Mouse (Mus musculus): Measurements from ENCODE around the gene Slamf6. TPM values are rescaled to one million over a fixed set of nuclear protein-coding genes. Genes with fewer than 3 reads are reported as not detected.
A peak's percentile ranks its signal among the peaks of the same experiment; 100 is the strongest.
"Not testable (repeated sequence)": the region's sequence is repeated elsewhere in the genome, so short reads cannot be mapped to it uniquely, and the experiment has no call there.

Slamf6 gene
- polyA plus RNA-seq (2015; fragmentation: Nextera tagmentation; extraction: Ambion mirVana) = 0.59 and 8.1 TPM in 2 replicates

GRCm38 (mm10) chr1:171917305-171918039 is at the start of gene Slamf6:
Gene Slamf6 (plus strand): TSS chr1:171917515.
- no peaks in the 10 kb centered on the region for H3K4me1 ChIP-seq (replicated peaks)
- H3K9ac ChIP-seq = no peak within 1 kb of the TSS
- no peaks in the 10 kb centered on the region for H3K27me3 ChIP-seq
- no peak within 1 kb of the TSS for H3K27ac ChIP-seq
- no peak for ATAC-seq (replicated peaks; ENCODE audit: insufficient number of reproducible peaks, insufficient read depth, low FRiP score, low read depth)
- peak within 1 kb of the TSS; percentile 22; the same call in 1 of the 2 replicates for H3K4me3 ChIP-seq
- H3K36me3 ChIP-seq = no peaks in the 10 kb centered on the region
- H3K4me2 ChIP-seq = peak within 1 kb of the TSS; percentile 30
- 53% methylated on average over 14 of the region's 14 CpGs for whole genome bisulfite sequencing
- no peaks in the 10 kb centered on the region for H3K9me3 ChIP-seq (replicated peaks)

- 74% methylated on average over 1 of the region's 1 CpGs for WGBS
- no peak for ATAC-seq (replicated peaks; ENCODE audit: insufficient number of reproducible peaks, insufficient read depth, low FRiP score, low read depth)
- H3K27ac ChIP-seq = no peak overlapping the region
Measured at GRCm38 (mm10) chr1:171886989-171887388, 30.3 kb upstream of the Slamf6 start.

GRCm38 (mm10) chr1:171895364-171895763 is 22.0 kb upstream of the Slamf6 start, which contains the start of gene Gm10521:
Gene Gm10521 (plus strand): TSS chr1:171895664.
- not testable (repeated sequence) for H3K36me3 ChIP-seq; H3K9me3 ChIP-seq (replicated peaks); H3K9ac ChIP-seq; H3K4me1 ChIP-seq (replicated peaks); H3K4me3 ChIP-seq; ATAC-seq (replicated peaks; ENCODE audit: insufficient number of reproducible peaks, insufficient read depth, low FRiP score, low read depth); H3K27me3 ChIP-seq; H3K4me2 ChIP-seq; H3K27ac ChIP-seq
- 84% methylated on average over 5 of the region's 5 CpGs for WGBS

More at GRCm38 (mm10) chr1:171886989-171887388, 30.3 kb upstream of the Slamf6 start:
- no peaks in the 10 kb centered on the region for H3K9me3 ChIP-seq (replicated peaks)
- no peak overlapping the region for H3K4me2 ChIP-seq
- no peak overlapping the region for H3K4me3 ChIP-seq
- H3K27me3 ChIP-seq = no peaks in the 10 kb centered on the region
- H3K36me3 ChIP-seq = no peaks in the 10 kb centered on the region
- H3K9ac ChIP-seq = no peak overlapping the region
- H3K4me1 ChIP-seq (replicated peaks) = no peaks in the 10 kb centered on the region

GRCm38 (mm10) chr1:171904011-171904410 is 13.3 kb upstream of the Slamf6 start:
- H3K4me3 ChIP-seq = no peak overlapping the region
- no peaks in the 10 kb centered on the region for H3K27me3 ChIP-seq
- H3K4me1 ChIP-seq (replicated peaks) = no peaks in the 10 kb centered on the region
- ATAC-seq (replicated peaks; ENCODE audit: insufficient number of reproducible peaks, insufficient read depth, low FRiP score, low read depth) = no peak
- 73% methylated on average over 1 of the region's 1 CpGs for WGBS
- H3K9me3 ChIP-seq (replicated peaks) = no peaks in the 10 kb centered on the region
- H3K9ac ChIP-seq = no peak overlapping the region
- H3K36me3 ChIP-seq = no peaks in the 10 kb centered on the region
- no peak overlapping the region for H3K4me2 ChIP-seq
- no peak overlapping the region for H3K27ac ChIP-seq

DNA sequence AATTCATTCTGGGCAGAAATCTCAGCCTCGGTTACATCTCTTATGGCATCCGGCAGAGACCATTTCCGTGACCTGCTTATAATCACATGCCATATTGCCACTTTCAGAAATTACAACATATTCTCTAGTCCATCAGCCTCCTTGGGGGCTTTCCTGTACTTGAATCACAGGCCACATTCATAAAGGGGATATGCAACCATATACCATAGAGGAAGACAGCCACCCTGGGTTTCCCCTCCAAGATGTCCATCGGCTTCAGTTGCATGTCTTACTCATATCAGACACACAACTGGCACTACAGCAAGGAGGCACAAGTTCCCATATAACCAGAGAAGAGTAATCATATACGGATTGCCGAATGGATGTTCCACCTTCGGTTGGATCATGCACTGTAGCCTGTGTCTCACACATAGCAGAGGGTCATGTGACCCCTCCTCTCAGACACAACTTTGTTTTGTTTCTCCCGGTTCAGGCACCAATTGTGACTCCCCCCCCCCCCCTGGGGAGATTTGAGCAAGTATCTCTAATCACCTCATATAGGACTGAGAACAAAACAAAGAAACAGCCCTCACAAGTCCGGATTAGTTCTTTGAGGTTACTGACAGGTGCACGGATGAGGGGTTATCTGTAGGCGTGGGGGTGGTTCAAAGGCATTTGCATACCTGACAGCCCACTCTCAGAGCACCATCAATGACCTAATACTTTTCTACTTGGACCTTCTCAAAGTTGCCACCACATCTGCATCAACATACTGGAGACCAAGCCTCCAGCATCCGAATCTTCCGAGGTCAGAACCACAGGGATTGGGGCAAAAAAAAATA is 1.5 kb upstream of the Slamf6 start:
- ATAC-seq (replicated peaks; ENCODE audit: insufficient number of reproducible peaks, insufficient read depth, low FRiP score, low read depth) = no peak
- no peaks in the 10 kb centered on the region for H3K27me3 ChIP-seq
- no peak overlapping the region for H3K27ac ChIP-seq
- H3K9ac ChIP-seq = no peak overlapping the region
- 77% methylated on average over 13 of the region's 13 CpGs for WGBS
- H3K4me3 ChIP-seq = no peak overlapping the region
- no peak overlapping the region for H3K4me2 ChIP-seq
- H3K36me3 ChIP-seq = no peaks in the 10 kb centered on the region
- H3K4me1 ChIP-seq (replicated peaks) = no peaks in the 10 kb centered on the region
- H3K9me3 ChIP-seq (replicated peaks) = no peaks in the 10 kb centered on the region

GRCm38 (mm10) chr1:171918136-171918920 is 1.0 kb downstream of the Slamf6 start:
- no peaks in the 10 kb centered on the region for H3K27me3 ChIP-seq
- no peak overlapping the region for H3K27ac ChIP-seq
- WGBS = 64% methylated on average over 12 of the region's 12 CpGs
- no peak overlapping the region for H3K9ac ChIP-seq
- no peaks in the 10 kb centered on the region for H3K36me3 ChIP-seq
- peak overlapping the region; percentile 22; the same call in 1 of the 2 replicates for H3K4me3 ChIP-seq
- ATAC-seq (replicated peaks; ENCODE audit: insufficient number of reproducible peaks, insufficient read depth, low FRiP score, low read depth) = no peak
- H3K9me3 ChIP-seq (replicated peaks) = no peaks in the 10 kb centered on the region
- peak overlapping the region; percentile 30 for H3K4me2 ChIP-seq
- H3K4me1 ChIP-seq (replicated peaks) = no peaks in the 10 kb centered on the region

DNA sequence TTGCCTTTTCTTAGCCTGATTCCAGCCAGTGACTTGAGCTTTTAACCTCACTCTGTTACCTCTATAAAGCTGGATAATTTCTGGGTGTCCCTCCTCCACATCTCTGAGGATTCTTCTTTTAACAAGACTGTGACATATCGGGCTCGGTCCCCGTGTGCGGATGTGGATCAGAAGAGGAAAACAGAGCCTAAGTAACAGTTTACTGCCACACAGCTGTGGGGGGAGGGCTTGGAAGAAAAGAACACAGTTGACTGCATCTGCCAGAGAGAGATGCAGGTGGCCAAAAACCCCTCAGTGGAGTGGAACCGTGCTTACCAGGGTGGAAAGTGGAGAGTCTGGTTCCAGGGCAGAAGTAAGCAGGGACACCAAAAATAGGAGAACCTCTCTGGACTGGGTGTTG is 1.9 kb downstream of the Slamf6 start:
- Histone ChIP-seq H3K27ac (no peak overlapping the region), H3K4me2 (no peak overlapping the region), H3K9ac (no peak overlapping the region), H3K36me3 (no peaks in the 10 kb centered on the region), H3K4me3 (no peak overlapping the region), H3K4me1 (replicated peaks) (no peaks in the 10 kb centered on the region), H3K27me3 (no peaks in the 10 kb centered on the region), H3K9me3 (replicated peaks) (no peaks in the 10 kb centered on the region)
- ATAC-seq (replicated peaks; ENCODE audit: insufficient number of reproducible peaks, insufficient read depth, low FRiP score, low read depth) = no peak
- 77% methylated on average over 5 of the region's 5 CpGs for WGBS

DNA sequence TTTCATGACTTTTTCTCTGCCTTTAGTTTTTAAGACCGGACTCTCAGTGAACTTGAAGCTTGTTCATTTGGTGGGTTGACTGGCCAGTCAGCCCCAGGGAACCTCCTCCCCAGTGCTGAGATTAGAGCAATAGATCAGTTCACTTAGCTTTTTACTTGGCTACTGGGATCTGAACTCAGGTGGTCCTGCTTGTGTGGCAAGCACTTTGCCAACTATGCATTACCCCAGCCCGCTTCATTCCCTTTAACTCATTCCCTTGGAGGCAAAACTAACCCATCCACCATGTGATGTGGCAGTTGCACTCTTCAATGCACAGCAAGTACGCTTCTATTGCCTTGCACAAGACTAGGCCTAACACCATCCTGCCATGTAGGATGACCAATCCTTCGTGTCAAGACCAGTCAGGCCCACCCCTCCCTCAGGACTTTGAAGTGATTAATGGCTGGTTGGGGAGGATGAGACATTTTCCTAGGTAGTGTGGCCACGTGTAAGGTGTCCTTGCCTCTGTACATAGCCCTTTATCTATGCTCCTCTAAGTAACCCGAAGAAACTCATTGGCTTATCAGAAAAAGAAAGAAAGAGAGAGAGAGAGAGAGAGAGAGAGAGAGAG is 2.7 kb downstream of the Slamf6 start:
- H3K9me3 ChIP-seq (replicated peaks) = no peaks in the 10 kb centered on the region
- no peak overlapping the region for H3K4me2 ChIP-seq
- H3K27me3 ChIP-seq = no peaks in the 10 kb centered on the region
- no peak overlapping the region for H3K27ac ChIP-seq
- whole genome bisulfite sequencing = 72% methylated on average over 6 of the region's 6 CpGs
- no peaks in the 10 kb centered on the region for H3K36me3 ChIP-seq
- no peak overlapping the region for H3K9ac ChIP-seq
- ATAC-seq (replicated peaks; ENCODE audit: insufficient number of reproducible peaks, insufficient read depth, low FRiP score, low read depth) = no peak
- no peaks in the 10 kb centered on the region for H3K4me1 ChIP-seq (replicated peaks)
- H3K4me3 ChIP-seq = no peak overlapping the region

DNA sequence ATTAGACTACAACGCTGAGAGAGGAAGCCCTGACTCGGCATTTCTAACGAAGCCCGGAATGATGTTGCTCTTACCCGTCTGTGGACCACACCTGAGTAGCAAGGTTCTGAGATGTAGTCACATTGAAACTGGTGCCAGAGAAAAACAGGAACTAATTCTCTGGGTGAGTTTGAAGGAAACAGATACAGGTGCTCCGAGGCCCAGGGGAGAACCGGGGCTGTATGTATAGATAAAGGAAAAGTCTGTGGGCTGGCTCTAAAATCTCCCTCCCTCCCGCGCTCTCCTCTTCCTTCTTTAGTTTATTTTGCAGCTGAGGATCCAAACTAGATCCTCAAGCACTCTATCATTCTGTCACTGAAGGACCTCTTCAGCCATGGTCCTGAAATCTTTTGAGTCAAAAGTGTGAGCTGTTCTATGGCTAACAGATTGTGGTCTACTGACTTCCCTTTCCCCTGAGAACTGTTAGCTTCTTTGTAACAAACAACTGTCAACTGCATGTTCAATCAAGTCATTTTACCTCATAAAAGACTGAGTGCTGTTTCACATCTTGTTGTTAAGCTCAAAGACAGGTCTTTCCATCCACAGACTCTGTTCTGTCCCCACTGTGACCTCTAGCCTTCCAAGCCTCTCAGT is 3.8 kb downstream of the Slamf6 start:
- Histone ChIP-seq H3K27ac (no peak overlapping the region), H3K36me3 (no peaks in the 10 kb centered on the region), H3K9ac (no peak overlapping the region), H3K27me3 (no peaks in the 10 kb centered on the region), H3K4me1 (replicated peaks) (no peaks in the 10 kb centered on the region), H3K9me3 (replicated peaks) (no peaks in the 10 kb centered on the region), H3K4me3 (no peak overlapping the region), H3K4me2 (no peak overlapping the region)
- 71% methylated on average over 9 of the region's 9 CpGs for WGBS
- ATAC-seq (replicated peaks; ENCODE audit: insufficient number of reproducible peaks, insufficient read depth, low FRiP score, low read depth) = no peak

- no peak overlapping the region for H3K27ac ChIP-seq
- H3K9ac ChIP-seq = no peak overlapping the region
- no peaks in the 10 kb centered on the region for H3K4me1 ChIP-seq (replicated peaks)
- no peak overlapping the region for H3K4me3 ChIP-seq
- no peaks in the 10 kb centered on the region for H3K27me3 ChIP-seq
- no peaks in the 10 kb centered on the region for H3K9me3 ChIP-seq (replicated peaks)
- 74% methylated on average over 2 of the region's 2 CpGs for WGBS
- ATAC-seq (replicated peaks; ENCODE audit: insufficient number of reproducible peaks, insufficient read depth, low FRiP score, low read depth) = no peak
- no peak overlapping the region for H3K4me2 ChIP-seq
- no peaks in the 10 kb centered on the region for H3K36me3 ChIP-seq
Measured at GRCm38 (mm10) chr1:171921641-171922040, 4.3 kb downstream of the Slamf6 start.
